Mouse (Mus musculus) urinary bladder, adult 2 months (tissue): ENCODE results near the gene Rpl23a. TPM values are rescaled to one million over a fixed set of nuclear protein-coding genes. Genes with fewer than 3 reads are reported as not detected.
"Not testable (repeated sequence)": the region's sequence is repeated elsewhere in the genome, so short reads cannot be mapped to it uniquely, and the experiment has no call there.

Experiments used
- DNase-seq: peaks from one replicate; pipeline ENCODE4 v3.0.0; 2022; ENCODE audit warnings: low spot score
- polyA plus RNA-seq: library from polyadenylated mRNA; depleted of rRNA; stranded (reverse); fragments of >200 nt; gene quantifications from 2 replicates; pipeline ENCODE4 v1.2.3, GENCODE M21; 2012; rRNA removed

Rpl23a gene
- polyA plus RNA-seq, 1 experiment: 2,424 TPM

GRCm38 (mm10) chr11:78146707-78147543 lies 36.5 kb downstream of the Rpl23a start:
- DNase-seq: no peak

DNA sequence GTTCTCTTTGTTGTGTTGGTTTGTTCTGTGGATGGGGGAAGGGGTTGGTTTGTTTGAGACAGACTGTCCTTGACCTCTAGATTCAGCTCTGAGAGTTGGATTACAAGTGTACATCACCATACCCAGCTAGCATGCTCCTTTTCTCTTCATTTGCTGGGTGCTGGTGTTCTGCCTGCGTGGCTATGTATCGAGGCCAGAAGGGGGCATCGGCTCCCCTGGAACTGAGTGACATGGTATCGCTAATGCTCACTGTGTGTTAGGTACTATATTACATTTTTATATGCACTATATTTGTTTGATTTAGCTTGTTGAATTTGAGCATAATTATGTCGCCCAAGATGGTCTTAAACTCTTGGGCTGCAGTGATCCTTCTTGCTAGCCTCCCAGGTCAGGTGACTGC lies 37.2 kb downstream of the Rpl23a start:
- no peak for DNase-seq

- DNase-seq: no peak
Observed at GRCm38 (mm10) chr11:78143520-78143919, 39.9 kb downstream of the Rpl23a start.

DNA sequence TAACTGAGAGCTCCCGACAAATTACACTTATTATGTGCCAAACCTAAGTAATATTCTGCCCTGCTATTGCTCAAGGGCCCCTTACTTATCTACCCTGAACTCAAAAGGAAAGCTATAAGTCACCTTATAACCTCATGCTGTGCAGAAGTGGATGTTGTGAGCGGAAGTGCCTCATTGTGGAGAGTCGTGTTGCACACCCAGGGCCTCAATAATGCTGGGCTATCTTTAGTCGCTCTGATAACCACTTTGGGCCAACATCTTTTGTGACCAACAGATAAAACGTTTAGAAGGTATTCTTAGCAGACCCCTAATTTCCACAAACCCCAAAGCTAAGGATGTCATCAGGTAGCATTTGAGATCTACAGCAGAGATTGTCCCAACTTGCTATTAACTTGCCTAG lies 42.7 kb downstream of the Rpl23a start:
- DNase-seq: no peak

DNA sequence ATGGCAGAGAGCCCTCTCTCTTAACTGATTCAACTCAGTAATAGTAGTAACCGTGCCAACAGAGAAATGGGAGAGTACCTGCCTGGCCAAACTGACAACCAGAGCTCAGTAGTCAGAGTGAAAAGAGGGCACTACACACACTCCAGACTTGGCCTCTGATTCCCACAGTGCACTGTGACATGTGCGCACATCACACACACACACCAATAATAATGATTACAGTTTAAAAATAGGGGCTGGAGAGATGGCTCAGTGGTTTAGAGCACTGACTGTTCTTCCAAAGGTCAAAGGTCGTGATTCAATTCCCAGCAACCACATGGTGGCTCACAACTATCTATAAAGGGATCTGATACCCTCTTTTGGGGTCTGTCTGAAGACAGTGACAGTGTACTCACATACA lies 45.4 kb downstream of the Rpl23a start:
- no peak for DNase-seq

- DNase-seq: no peak
Observed at GRCm38 (mm10) chr11:78137584-78137983, 45.8 kb downstream of the Rpl23a start.

- no peak for DNase-seq
Observed at GRCm38 (mm10) chr11:78136132-78136531, 47.3 kb downstream of the Rpl23a start.

- DNase-seq: not testable (repeated sequence)
Observed at GRCm38 (mm10) chr11:78135314-78135713, 48.1 kb downstream of the Rpl23a start.

- no peak for DNase-seq
Observed at GRCm38 (mm10) chr11:78134344-78134743, 49.0 kb downstream of the Rpl23a start.

DNA sequence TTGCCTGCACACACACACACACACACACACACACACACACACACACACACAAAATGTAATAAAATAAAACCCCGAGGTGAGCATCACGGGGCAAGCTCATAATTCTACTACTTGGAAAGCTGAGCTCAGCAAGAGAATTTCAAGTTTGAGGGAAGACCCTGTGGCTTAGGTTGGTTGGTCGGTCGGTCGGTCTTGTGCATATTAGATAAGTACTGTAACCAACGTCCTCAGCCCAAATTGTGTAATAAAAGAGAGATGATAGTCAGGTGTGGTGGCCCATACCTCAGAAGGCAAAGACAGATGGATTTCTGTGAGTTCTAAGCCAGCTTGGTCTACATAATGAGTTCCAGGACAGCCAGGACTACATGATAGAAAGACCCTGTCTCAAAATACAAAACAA lies 49.5 kb downstream of the Rpl23a start:
- no peak for DNase-seq

Other genes starting within 250 kb of the Rpl23a start
- gene Phf12, start 200.8 kb downstream of the Rpl23a start, polyA plus RNA-seq: 36.4 and 53.7 TPM in 2 replicates
- 2.2 and 2.5 TPM in 2 replicates for gene Dhrs13, start 151.3 kb downstream of the Rpl23a start, polyA plus RNA-seq
- gene Flot2, start 145.7 kb downstream of the Rpl23a start, polyA plus RNA-seq: 108 and 126 TPM in 2 replicates
- gene Eral1, start 103.2 kb downstream of the Rpl23a start, polyA plus RNA-seq: 23.0 and 28.0 TPM in 2 replicates
- 6.1 and 10.1 TPM in 2 replicates for gene Fam222b, start 88.9 kb downstream of the Rpl23a start, polyA plus RNA-seq
- gene Traf4, start 18.0 kb downstream of the Rpl23a start, polyA plus RNA-seq: 20.4 and 26.1 TPM in 2 replicates
- 14.4 and 19.7 TPM in 2 replicates for gene Nek8, start 6.9 kb downstream of the Rpl23a start, polyA plus RNA-seq
- 24.1 and 33.5 TPM in 2 replicates for gene Tlcd1, start 6.9 kb downstream of the Rpl23a start, polyA plus RNA-seq
- 66.7 and 79.2 TPM in 2 replicates for gene Rab34, start 4.8 kb upstream of the Rpl23a start, polyA plus RNA-seq
- gene Proca1, start 9.8 kb upstream of the Rpl23a start, polyA plus RNA-seq: 3.0 and 3.4 TPM in 2 replicates
- 111 and 138 TPM in 2 replicates for gene Sdf2, start 62.2 kb upstream of the Rpl23a start, polyA plus RNA-seq
- gene Supt6, start 62.4 kb upstream of the Rpl23a start, polyA plus RNA-seq: 14.5 and 28.6 TPM in 2 replicates
- 94.2 and 96.9 TPM in 2 replicates for gene 2610507B11Rik, start 78.2 kb upstream of the Rpl23a start, polyA plus RNA-seq
- gene BC030499, start 107.3 kb upstream of the Rpl23a start, polyA plus RNA-seq: 0.28 and 0.55 TPM in 2 replicates
- 1.4 and 1.7 TPM in 2 replicates for gene Spag5, start 117.9 kb upstream of the Rpl23a start, polyA plus RNA-seq
- gene Aldoc, start 139.4 kb upstream of the Rpl23a start, polyA plus RNA-seq: 3.3 and 4.1 TPM in 2 replicates
- gene Pigs, start 144.8 kb upstream of the Rpl23a start, polyA plus RNA-seq: 44.2 and 44.9 TPM in 2 replicates
- 91.5 and 94.3 TPM in 2 replicates for gene Unc119, start 159.9 kb upstream of the Rpl23a start, polyA plus RNA-seq
- gene Foxn1, start 203.0 kb upstream of the Rpl23a start, polyA plus RNA-seq: 0.08 and 0.15 TPM in 2 replicates
- gene Slc13a2, start 238.6 kb upstream of the Rpl23a start, polyA plus RNA-seq: 0.04 and 0.07 TPM in 2 replicates